Mouse (Mus musculus) liver, embryonic 11.5 days (tissue): ENCODE measurements around the gene Shprh. TPM values are rescaled to one million over a fixed set of nuclear protein-coding genes. Genes with fewer than 3 reads are reported as not detected.
"Not testable (repeated sequence)": the region's sequence is repeated elsewhere in the genome, so short reads cannot be mapped to it uniquely, and the experiment has no call there.

Source experiments
- ATAC-seq: fragments of 200-750 bp; cut with Nextera tagmentation; replicated peaks from 2 replicates; pipeline ENCODE4 v1.8.0; 2017; ENCODE audit warnings: moderate number of reproducible peaks, mild to moderate bottlenecking, moderate TSS enrichment, moderate library complexity; ENCODE audit not compliant: low FRiP score
- DNase-seq: peaks from one replicate; pipeline ENCODE4 v3.0.0-alpha.2; 2017; ENCODE audit warnings: low spot score
- H3K27ac ChIP-seq: fragments of 300-500 bp; sonication (generic); 2 replicates; pipeline ENCODE4 v1.5.1; 2014; ENCODE audit warnings: mild to moderate bottlenecking, low read depth, low read length, control low read depth
- H3K27me3 ChIP-seq: fragments of 300-500 bp; sonication (generic); replicated peaks from 2 replicates; pipeline ENCODE4 v1.6.1; 2014; ENCODE audit warnings: low read length, mixed read lengths; ENCODE audit not compliant: control insufficient read depth, insufficient read depth
- H3K36me3 ChIP-seq: fragments of 300-500 bp; sonication (generic); 2 replicates; pipeline ENCODE4 v1.6.1; 2014; ENCODE audit warnings: mild to moderate bottlenecking, low read length, moderate library complexity, mixed read lengths; ENCODE audit not compliant: control insufficient read depth, insufficient read depth
- H3K4me1 ChIP-seq: fragments of 300-500 bp; sonication (generic); replicated peaks from 2 replicates; pipeline ENCODE4 v1.6.1; 2014; ENCODE audit warnings: low read length, mixed read lengths; ENCODE audit not compliant: control insufficient read depth, insufficient read depth
- H3K4me2 ChIP-seq: fragments of 300-500 bp; sonication (generic); 2 replicates; pipeline ENCODE4 v1.6.1; 2014; ENCODE audit warnings: mild to moderate bottlenecking, control low read depth, moderate library complexity
- H3K4me3 ChIP-seq: fragments of 300-500 bp; sonication (generic); 2 replicates; pipeline ENCODE4 v1.5.1; 2014; ENCODE audit warnings: low read depth, low read length, control low read depth
- H3K9ac ChIP-seq: fragments of 300-500 bp; sonication (generic); 2 replicates; pipeline ENCODE4 v1.6.1; 2014; ENCODE audit warnings: low read depth, low read length, control low read depth
- H3K9me3 ChIP-seq: fragments of 300-500 bp; sonication (generic); 2 replicates; pipeline ENCODE4 v1.6.1; 2016; ENCODE audit warnings: low read length, inconsistent platforms, mixed read lengths; ENCODE audit not compliant: control insufficient read depth
- WGBS: fragments of 180-500 bp; shearing (Covaris S2); extraction: QIAGEN DNeasy Blood & Tissue Kit; methylation state at CpG from one replicate; pipeline ENCODE4 v1.1.7; 2014; 5-methylcytosine and 5-hydroxymethylcytosine counted together
- polyA plus RNA-seq: library from polyadenylated mRNA; unstranded; fragments of >200 nt; fragmentation: Nextera tagmentation; extraction: Ambion mirVana; gene quantifications from 2 replicates; pipeline ENCODE4 v1.2.1, GENCODE M21; 2014

Gene Shprh
- polyA plus RNA-seq, 1 experiment from 2014 or later = 17.8 TPM

DNA sequence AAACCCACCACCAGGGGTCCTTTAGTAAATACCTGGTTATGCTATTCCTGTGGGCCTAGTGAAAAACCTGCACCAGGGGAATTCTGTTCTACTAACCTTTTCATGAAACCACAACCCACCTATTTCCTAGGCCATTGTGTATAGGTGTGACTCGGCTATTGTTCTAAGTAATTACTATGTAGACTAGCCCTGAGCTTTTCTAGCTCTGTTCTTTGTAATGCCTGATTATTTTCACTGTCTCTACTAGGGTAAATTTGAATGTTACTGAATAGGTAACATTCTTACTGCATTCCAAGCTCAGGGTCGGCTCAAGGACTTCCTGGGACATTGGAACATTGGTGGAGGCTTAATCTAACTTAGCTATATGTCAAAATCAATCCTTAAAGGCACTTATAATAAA is 113.1 kb downstream of the Shprh start:
- H3K27ac ChIP-seq, H3K9me3 ChIP-seq, ATAC-seq, H3K9ac ChIP-seq, H3K4me1 ChIP-seq, H3K27me3 ChIP-seq, H3K36me3 ChIP-seq, H3K4me3 ChIP-seq, DNase-seq, H3K4me2 ChIP-seq: not testable (repeated sequence)
- 74% methylated on average over 2 of the region's 2 CpGs for WGBS

DNA sequence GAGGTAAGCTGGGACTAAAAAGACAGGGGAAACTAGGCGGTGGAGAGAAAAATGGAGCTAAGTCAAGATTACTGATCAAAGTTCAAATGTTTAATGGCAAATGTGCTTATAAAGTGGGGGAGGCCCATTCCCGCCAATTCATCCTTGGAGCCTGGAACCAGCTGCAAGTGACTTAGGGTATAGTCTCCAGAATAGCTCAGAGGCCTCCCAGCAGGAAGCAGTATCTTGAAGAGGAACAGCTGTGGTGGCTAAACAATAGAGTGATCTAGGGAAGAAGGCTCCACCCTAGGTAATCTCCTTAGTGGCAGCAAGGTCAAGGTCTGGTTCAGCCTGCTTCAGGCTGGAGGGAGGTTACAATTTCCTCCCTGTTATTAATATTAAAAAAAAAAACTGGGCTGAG is 114.6 kb downstream of the Shprh start:
- not testable (repeated sequence) for H3K27me3 ChIP-seq, H3K9ac ChIP-seq, H3K9me3 ChIP-seq, H3K4me2 ChIP-seq, H3K4me1 ChIP-seq, H3K27ac ChIP-seq, H3K36me3 ChIP-seq, ATAC-seq, H3K4me3 ChIP-seq, DNase-seq
- 85% methylated on average over 2 of the region's 2 CpGs for WGBS

Other genes starting within 250 kb of the Shprh start
- gene Grm1, start 67.1 kb upstream of the Shprh start, polyA plus RNA-seq = 0.05 and 0.19 TPM in 2 replicates
- 28.7 and 31.1 TPM in 2 replicates for gene Fbxo30, start 131.9 kb downstream of the Shprh start, polyA plus RNA-seq
- 0.26 and 0.36 TPM in 2 replicates for gene Epm2a, start 194.0 kb downstream of the Shprh start, polyA plus RNA-seq